26 mouse cellular contexts compared by ENCODE assay signal in genomic region chr7:135654288-135654687, GRCm38 (mm10).
DNase-seq lines count a peak whose midpoint lies in the region; ATAC-seq lines count a peak whose summit lies in the region.
"Had no signal": no experiment of that assay in that cellular context is flagged by ENCODE, and none has a peak within 500 bp of the region (broad histone marks: within the 10 kb centered on the region; RNA-seq: fewer than 3 reads in every experiment).

No protein-coding gene starts in this region.

- DNase-seq in heart, adult 11 months = peak; percentile 88
- no peak for DNase-seq in heart, postnatal 36 days
- no peak for DNase-seq in midbrain, embryonic 14.5 days
- DNase-seq: adrenal gland, postnatal 10 days; adrenal gland, postnatal 36 days; B cell, adult 2 months; cerebellum, adult 18-20 months; cerebellum, adult 9-10 months; cerebellum, postnatal 14 days; forebrain, postnatal 0 days; gastrocnemius, postnatal 10 days; gastrocnemius, postnatal 36 days had no signal

- ATAC-seq in megakaryocyte, adult 5-6 weeks (ENCODE audit: poor library complexity, severe bottlenecking) = no peak
- no peak for ATAC-seq in midbrain, embryonic 14.5 days (ENCODE audit: low FRiP score, low TSS enrichment)
- ATAC-seq: forebrain, embryonic 14.5 days; forebrain, postnatal 0 days; hindbrain, embryonic 16.5 days; intestine, embryonic 15.5 days; Patski had no signal

- H3K27ac ChIP-seq in macrophage = peak overlapping the region; percentile 98
- H3K27ac ChIP-seq in midbrain, embryonic 14.5 days (replicated peaks; ENCODE audit: low read depth, low read length) = no peak overlapping the region
- H3K27ac ChIP-seq: embryonic facial prominence, embryonic 12.5 days; embryonic facial prominence, embryonic 15.5 days; hindbrain, embryonic 10.5 days; hindbrain, embryonic 13.5 days; intestine, embryonic 15.5 days had no signal

- H3K79me2 ChIP-seq in macrophage (ENCODE audit: inconsistent target) = peaks cover 89% of the 10 kb centered on the region

- no peaks in the 10 kb centered on the region for H3K9me3 ChIP-seq in megakaryocyte, embryonic 14.5 days
- H3K9me3 ChIP-seq in midbrain, embryonic 14.5 days (ENCODE audit: control insufficient read depth, low read length) = no peaks in the 10 kb centered on the region
- H3K9me3 ChIP-seq: embryonic facial prominence, embryonic 12.5 days; embryonic facial prominence, embryonic 15.5 days; G1E; hindbrain, embryonic 10.5 days; hindbrain, embryonic 13.5 days; intestine, embryonic 15.5 days had no signal

- H3K4me2 ChIP-seq in midbrain, embryonic 14.5 days (ENCODE audit: low read length) = no peak overlapping the region
- H3K4me2 ChIP-seq: embryonic facial prominence, embryonic 12.5 days; embryonic facial prominence, embryonic 15.5 days; heart, embryonic 11.5 days; hindbrain, embryonic 13.5 days; intestine, embryonic 15.5 days had no signal

- H3K9ac ChIP-seq in midbrain, embryonic 14.5 days (replicated peaks; ENCODE audit: low read length) = no peak overlapping the region
- H3K9ac ChIP-seq: embryonic facial prominence, embryonic 12.5 days; embryonic facial prominence, embryonic 15.5 days; forebrain, postnatal 0 days; hindbrain, embryonic 13.5 days; intestine, embryonic 15.5 days had no signal

- intact Hi-C loops in heart, postnatal 36 days (cut with DNase I) = no loop called here

- peaks cover 100% of the 10 kb centered on the region for H3K36me3 ChIP-seq in megakaryocyte, embryonic 14.5 days (replicated peaks; ENCODE audit: low read length)
- H3K36me3 ChIP-seq in macrophage (ENCODE audit: inconsistent target) = peaks cover 15% of the 10 kb centered on the region; the same call in 1 of the 2 replicates
- H3K36me3 ChIP-seq in midbrain, embryonic 14.5 days (ENCODE audit: control insufficient read depth, insufficient read depth, low read length) = no peaks in the 10 kb centered on the region
- H3K36me3 ChIP-seq: embryonic facial prominence, embryonic 12.5 days; embryonic facial prominence, embryonic 15.5 days; hindbrain, embryonic 10.5 days; hindbrain, embryonic 13.5 days; intestine, embryonic 15.5 days had no signal

- peaks cover 92% of the 10 kb centered on the region for H3K4me1 ChIP-seq in megakaryocyte, embryonic 14.5 days
- no peaks in the 10 kb centered on the region for H3K4me1 ChIP-seq in midbrain, embryonic 14.5 days (ENCODE audit: control insufficient read depth, insufficient read depth, low read length)
- H3K4me1 ChIP-seq: hindbrain, embryonic 10.5 days; hindbrain, embryonic 13.5 days had no signal

- H3K27me3 ChIP-seq in megakaryocyte, embryonic 14.5 days (replicated peaks) = no peaks in the 10 kb centered on the region
- H3K27me3 ChIP-seq in midbrain, embryonic 14.5 days (ENCODE audit: control insufficient read depth, insufficient read depth, low read length) = no peaks in the 10 kb centered on the region
- H3K27me3 ChIP-seq: CH12.LX; embryonic facial prominence, embryonic 15.5 days; hindbrain, embryonic 13.5 days; intestine, embryonic 15.5 days; Patski had no signal

- 42% methylated on average over 6 of the region's 6 CpGs for WGBS in macrophage (ENCODE audit: missing documents)
- WGBS in midbrain, embryonic 14.5 days = 92% methylated on average over 6 of the region's 6 CpGs

- H3K4me3 ChIP-seq in megakaryocyte, embryonic 14.5 days (replicated peaks) = peak overlapping the region; percentile 71
- H3K4me3 ChIP-seq in macrophage (ENCODE audit: inconsistent target) = no peak overlapping the region; the same call in 1 of the 2 replicates
- no peak overlapping the region for H3K4me3 ChIP-seq in midbrain, embryonic 14.5 days (replicated peaks; ENCODE audit: low read depth, low read length)
- H3K4me3 ChIP-seq: embryonic facial prominence, embryonic 12.5 days; embryonic facial prominence, embryonic 15.5 days; hindbrain, embryonic 10.5 days; hindbrain, embryonic 13.5 days; intestine, embryonic 15.5 days had no signal
